Mouse (Mus musculus) CD8-positive naive resting alpha-beta T cell, adult 2 months (primary cell): ENCODE results near the gene Rsg1.

ENCODE experiments used
- DNase-seq, 2 experiments: peaks; one replicate each; pipeline ENCODE4 v3.0.0; 2022; ENCODE audit warnings: low read depth in 2 of 2, low spot score in 2 of 2

The Rsg1 gene

GRCm38 (mm10) chr4:141211646-141212045, 2.1 kb upstream of the Rsg1 start:
- DNase-seq: no peak

DNA sequence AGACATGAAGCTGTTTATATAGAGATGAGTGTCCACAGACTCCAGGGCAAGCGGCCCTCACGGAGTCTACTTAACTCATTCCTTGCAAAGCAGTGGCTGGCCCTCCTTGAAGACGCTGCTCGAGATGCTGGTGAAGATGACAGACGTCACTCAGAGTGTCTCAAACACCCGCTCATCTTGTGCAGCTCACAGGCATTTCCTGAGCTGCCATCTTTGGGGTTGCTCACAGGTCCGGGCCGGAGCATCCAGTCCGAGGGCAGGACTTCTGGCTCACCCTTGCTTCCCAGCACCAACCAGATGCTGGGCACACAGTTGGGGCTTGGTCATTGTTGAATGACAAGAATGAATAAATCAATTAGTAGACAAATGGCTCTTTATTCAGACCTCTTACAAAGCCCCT, 864 bp upstream of the Rsg1 start:
- DNase-seq: no peak

- DNase-seq: no peak
Observed at GRCm38 (mm10) chr4:141213342-141213741, 414 bp upstream of the Rsg1 start.

- peak; percentile 53 to 70 for DNase-seq
Observed at GRCm38 (mm10) chr4:141214337-141214851, 638 bp downstream of the Rsg1 start.

GRCm38 (mm10) chr4:141219583-141220213, 5.9 kb downstream of the Rsg1 start:
- DNase-seq: no peak

DNA sequence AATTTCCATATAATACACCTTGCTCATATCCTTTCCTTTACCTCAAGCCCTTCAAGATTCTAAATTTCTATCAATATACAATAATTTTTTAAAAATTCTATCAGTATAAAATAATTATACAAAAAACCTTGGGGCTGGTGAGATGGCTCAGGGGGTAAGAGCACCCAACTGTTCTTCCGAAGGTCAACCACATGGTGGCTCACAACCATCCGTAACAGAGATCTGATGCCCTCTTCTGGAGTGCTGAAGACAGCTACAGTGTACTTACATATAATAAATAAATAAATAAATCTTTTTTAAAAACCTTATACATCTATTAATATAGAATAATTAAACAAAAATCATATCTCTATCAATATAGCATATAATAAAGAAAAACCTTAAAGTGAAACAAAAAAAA, 8.1 kb downstream of the Rsg1 start:
- DNase-seq: no peak

GRCm38 (mm10) chr4:141222752-141223151, 9.0 kb downstream of the Rsg1 start:
- no peak for DNase-seq

DNA sequence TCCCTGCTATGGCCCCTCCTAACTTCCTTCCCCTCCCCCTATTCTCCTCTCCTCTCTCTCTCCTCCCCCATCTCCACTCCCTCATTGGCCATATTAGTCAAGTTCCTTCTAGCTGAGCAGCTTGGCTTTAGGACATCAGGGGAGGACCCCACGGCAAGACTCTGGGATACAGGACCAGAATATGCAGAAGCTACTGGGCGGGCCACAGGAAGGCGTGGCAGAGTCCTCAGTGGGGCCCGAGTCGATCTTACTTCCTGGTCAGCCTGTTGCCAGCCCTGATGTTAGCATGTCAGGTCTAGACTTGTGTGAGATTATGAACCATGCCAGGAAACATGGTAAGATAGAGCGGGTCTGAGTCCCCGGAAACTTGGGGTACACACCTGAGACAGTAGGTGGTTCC, 14.9 kb downstream of the Rsg1 start:
- no peak for DNase-seq

DNA sequence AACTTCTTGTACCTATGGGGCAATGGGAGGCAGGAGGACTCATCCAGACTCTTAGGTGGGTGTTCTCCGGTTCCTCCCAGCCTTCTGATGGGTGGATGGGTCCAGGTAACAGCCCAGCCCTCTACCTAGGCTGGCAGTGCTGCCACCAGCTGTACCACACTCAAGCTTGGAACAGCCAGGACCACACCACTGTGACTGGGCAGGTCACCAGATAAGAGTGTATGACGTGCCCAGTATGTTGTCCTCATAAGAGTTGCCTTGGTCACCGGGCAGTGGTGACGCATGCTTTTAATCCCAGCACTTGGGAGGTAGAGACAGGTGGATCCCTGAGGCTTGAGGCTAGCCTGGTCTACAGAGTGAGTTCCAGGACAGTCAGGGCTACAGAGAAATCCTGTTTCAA, 19.4 kb downstream of the Rsg1 start:
- no peak for DNase-seq

- DNase-seq: no peak
Observed at GRCm38 (mm10) chr4:141235537-141236111, 21.9 kb downstream of the Rsg1 start.

DNA sequence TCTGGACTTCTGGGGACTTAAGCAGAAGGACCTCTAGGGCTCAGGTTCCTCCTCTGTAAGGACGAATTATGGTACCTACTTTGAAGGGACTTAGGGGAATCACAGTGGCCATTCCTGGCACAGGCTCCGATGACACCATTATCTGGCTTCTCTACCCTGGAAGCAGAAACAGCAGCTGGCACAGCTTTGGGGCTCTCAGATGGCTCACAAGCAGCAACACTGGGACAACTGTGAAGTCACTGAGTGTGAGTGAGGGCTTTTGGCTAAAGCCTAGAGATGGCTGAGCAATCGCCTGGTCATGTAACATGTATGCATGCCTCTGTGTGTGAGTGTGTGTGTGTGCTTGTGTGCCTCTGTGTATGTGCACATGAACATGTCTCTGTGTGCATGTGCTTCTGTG, 23.1 kb downstream of the Rsg1 start:
- no peak for DNase-seq

GRCm38 (mm10) chr4:141238492-141239387, 25.0 kb downstream of the Rsg1 start:
- DNase-seq: no peak

- DNase-seq: peak; percentile 38 to 61
Observed at GRCm38 (mm10) chr4:141239388-141240125, 25.8 kb downstream of the Rsg1 start, which contains the start of gene Arhgef19. TSS of gene Arhgef19 (plus strand) at chr4:141239499.

- DNase-seq: no peak
Observed at GRCm38 (mm10) chr4:141240617-141241016, 26.9 kb downstream of the Rsg1 start.

- no peak for DNase-seq
Observed at GRCm38 (mm10) chr4:141241861-141242260, 28.1 kb downstream of the Rsg1 start.

DNA sequence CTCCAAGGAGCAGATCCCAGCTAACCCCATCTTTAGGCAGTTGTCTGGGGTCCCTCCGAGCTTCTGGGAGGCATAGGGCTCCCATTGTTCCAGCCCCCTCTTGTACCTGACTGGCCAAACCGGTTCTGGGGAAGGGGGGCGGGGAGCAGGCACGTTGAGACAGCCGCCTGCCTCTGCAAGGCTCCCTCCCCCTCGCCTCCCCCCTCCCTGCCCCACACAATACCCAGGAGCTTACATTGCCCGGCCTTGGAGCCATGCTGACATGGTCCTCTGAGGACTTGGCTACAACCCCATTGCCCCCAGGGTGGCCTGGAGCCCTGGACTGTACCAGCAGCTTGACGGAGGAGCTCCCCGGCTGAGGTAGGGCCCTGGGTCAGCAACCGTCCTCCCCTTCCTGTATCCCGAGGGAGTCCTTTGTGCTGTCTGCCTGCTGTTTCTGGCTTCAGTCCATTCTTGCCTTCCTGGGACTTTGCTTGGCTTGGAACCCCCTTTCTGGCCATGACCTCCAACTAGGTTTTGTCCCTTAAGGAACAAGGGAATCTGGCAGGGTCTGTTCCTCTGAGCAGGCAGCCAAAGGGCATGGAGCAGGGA, 29.0 kb downstream of the Rsg1 start:
- DNase-seq: no peak

GRCm38 (mm10) chr4:141243636-141244035, 29.9 kb downstream of the Rsg1 start:
- DNase-seq: no peak

DNA sequence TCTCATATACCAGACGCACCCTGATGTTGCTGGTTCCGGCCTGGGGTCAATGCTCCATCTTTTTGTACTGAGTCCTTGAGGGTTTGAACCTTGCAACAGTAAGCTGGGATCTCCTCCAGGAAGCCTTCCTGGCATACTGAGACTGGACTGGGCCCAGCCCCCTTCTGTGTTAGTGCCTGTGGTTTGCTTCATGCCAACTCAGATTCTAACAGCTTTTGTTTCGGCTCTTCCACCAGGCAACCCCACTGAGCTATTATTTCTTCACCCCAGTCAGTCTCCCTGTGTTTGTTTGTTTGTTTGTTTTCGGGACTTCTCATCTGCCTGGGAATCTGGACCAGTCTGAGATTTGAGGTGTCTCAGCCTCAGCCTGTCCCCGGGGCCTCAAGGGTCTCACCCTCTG, 30.6 kb downstream of the Rsg1 start:
- DNase-seq: no peak

GRCm38 (mm10) chr4:141244931-141245425, 31.2 kb downstream of the Rsg1 start:
- no peak for DNase-seq

GRCm38 (mm10) chr4:141246089-141246997, 32.6 kb downstream of the Rsg1 start:
- DNase-seq: no peak
